Mouse (Mus musculus): ENCODE results near the gene Phpt1. TPM values are rescaled to one million over a fixed set of nuclear protein-coding genes. Genes with fewer than 3 reads are reported as not detected.

Phpt1 gene
- 31.2 and 34.4 TPM in 2 replicates for polyA plus RNA-seq (2015; fragmentation: Nextera tagmentation; extraction: Ambion mirVana)

DNA sequence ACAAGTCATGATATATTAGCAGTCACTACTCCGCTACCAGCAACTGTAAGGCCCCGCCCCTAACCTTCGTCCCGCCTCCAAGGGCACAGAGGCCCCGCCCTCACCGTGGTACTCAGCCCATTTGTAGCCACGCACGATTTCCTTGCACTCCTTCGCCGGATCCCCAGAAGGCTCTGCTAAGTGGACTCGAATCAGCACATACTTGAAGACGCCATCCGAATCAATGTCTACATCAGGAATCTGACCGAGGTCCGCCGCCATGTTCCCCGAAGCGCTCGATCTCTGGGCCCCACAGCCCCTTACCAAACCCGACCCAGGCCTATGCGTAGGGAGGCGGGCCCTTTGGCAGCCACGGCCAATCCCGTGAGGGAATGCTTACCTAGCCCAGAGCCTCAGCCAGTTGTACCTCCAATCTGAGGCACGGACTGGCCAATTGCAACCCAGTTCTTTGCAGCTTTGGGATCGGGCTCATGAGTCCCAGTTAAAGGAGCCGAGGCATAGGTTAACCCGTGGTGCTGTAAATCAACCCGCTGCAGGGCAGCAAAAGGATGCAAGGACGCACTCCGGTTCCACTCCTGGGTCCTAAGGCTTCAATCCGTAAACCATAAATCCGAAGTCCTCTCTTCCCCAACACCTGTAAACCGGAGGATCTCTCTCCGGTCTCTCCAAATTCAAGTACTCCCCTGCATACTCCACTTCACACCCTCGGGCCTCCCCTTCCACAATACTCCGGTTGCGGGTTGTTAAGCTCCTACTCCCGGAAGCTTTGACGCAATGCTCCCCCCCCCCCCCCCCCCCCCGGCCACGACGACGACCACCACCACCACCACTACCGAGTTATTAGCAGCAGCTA is at the start of gene Phpt1, which contains the start of gene Mamdc4:
Gene Phpt1, minus strand, starts transcription at position 646 of the 853 bp plus-strand sequence.
Gene Mamdc4, minus strand, starts transcription at position 267 of the 853 bp plus-strand sequence.
- no peaks in the 10 kb centered on the region for H3K36me3 ChIP-seq (ENCODE audit: control insufficient read depth, insufficient read depth)
- no peaks in the 10 kb centered on the region for H3K9me3 ChIP-seq (replicated peaks; ENCODE audit: control insufficient read depth, low read length)
- peaks cover 43% of the 10 kb centered on the region for H3K27me3 ChIP-seq (ENCODE audit: control insufficient read depth, insufficient read depth, low read depth, low read length)
- under 1% methylated on average over 42 of the region's 45 CpGs for WGBS (ENCODE audit: insufficient replicate concordance)
- H3K4me2 ChIP-seq (ENCODE audit: low read depth, low read length), result peak within 1 kb of the TSS; percentile 88
- peak within 1 kb of the TSS; percentile 65 for H3K9ac ChIP-seq (ENCODE audit: low read depth, low read length)
- peak; percentile 95 for ATAC-seq (ENCODE audit: low read depth)
- H3K4me3 ChIP-seq (ENCODE audit: low read depth, low read length), result peak within 1 kb of the TSS; percentile 72
- H3K4me1 ChIP-seq (ENCODE audit: control insufficient read depth, low read depth, low read length), result peaks cover 37% of the 10 kb centered on the region
- peak within 1 kb of the TSS; percentile 81 for H3K27ac ChIP-seq (ENCODE audit: low read length)

DNA sequence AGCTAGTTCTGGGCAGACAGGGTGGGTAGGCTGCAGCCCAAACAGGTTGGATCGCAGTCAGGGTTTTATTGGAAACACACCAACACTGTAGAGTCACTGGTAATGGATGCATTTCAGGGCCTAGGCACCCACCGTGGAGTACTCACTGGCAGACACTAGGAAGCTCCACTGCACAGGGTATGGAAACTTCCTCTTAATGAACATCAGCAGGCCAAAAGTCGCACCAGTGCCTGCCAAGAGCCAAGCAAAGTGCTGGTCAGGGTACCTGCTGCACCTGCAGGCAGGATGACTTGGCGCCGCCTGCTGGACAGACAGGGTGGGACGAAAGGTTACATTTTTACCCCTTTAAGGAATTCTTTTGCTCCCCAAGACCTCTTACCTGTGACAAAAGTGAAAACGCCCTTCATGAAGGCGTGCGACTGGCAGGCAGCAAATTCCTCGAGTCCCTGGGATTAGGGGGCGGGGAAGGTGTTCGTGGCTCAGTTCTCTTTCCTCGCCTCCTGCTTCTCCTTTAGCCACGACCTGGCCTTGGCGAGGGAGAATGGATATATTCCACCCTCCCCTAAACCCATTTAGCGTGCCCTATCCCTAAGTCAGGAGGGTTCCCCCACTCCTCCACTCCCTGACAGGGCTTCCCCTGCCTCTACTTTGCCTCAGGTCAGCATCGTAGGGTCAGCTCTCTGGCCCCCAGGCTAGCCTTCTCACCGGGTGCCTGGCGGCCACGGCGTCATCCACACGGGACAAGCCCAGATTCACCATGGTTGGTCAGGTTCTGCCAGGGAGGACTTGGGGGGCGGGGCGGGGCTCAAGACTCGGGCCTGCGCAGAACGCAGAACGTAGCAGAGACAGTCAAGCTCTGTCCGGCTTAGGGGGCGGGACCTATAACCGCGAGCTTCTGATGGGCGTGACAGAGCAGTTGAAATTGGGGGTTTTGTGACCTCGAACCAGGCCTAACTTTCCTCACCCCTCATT is 46.5 kb upstream of the Phpt1 start, which contains the start of gene Tmem141:
Gene Tmem141, minus strand, starts transcription at position 777 of the 972 bp plus-strand sequence.
- 7% methylated on average over 34 of the region's 34 CpGs for WGBS (ENCODE audit: insufficient replicate concordance)
- 0 out of 2 replicates have a peak within 1 kb of the TSS, but pooled peaks have one; percentile 22 for H3K27ac ChIP-seq (ENCODE audit: low read length)

DNA sequence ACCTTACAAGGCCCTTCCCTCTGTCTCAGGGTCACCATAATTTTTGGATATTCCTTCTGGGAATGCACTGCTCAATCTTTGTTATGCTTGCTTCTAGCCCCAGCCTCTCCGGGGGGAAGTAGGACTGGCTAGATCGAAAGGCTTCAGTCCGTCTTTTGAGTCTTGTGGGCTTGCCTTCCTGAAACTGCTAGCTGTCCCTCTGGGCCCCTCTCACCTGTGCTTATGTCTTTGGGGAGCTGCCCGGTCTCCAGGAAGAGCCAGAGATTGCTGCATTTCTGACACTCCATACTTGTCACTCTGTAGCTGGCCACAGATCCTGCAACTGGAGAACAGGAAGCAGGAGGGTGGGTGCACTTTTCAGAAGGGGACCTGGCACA is 45.8 kb upstream of the Phpt1 start:
- H3K9ac ChIP-seq (ENCODE audit: low read depth, low read length), result no peak overlapping the region
- no peak overlapping the region for H3K27ac ChIP-seq (ENCODE audit: low read length)
- 0 out of 2 replicates have a peak overlapping the region, but pooled peaks have one; percentile 71 for H3K4me2 ChIP-seq (ENCODE audit: low read depth, low read length)
- H3K4me1 ChIP-seq (ENCODE audit: control insufficient read depth, low read depth, low read length), result peaks cover 3% of the 10 kb centered on the region; the same call in 1 of the 2 replicates
- no peak for ATAC-seq (ENCODE audit: low read depth)
- 56% methylated on average over 4 of the region's 4 CpGs for WGBS (ENCODE audit: insufficient replicate concordance)
- no peak overlapping the region for H3K4me3 ChIP-seq (ENCODE audit: low read depth, low read length)
- no peaks in the 10 kb centered on the region for H3K36me3 ChIP-seq (ENCODE audit: control insufficient read depth, insufficient read depth)
- peaks cover 12% of the 10 kb centered on the region for H3K27me3 ChIP-seq (ENCODE audit: control insufficient read depth, insufficient read depth, low read depth, low read length)
- no peaks in the 10 kb centered on the region for H3K9me3 ChIP-seq (replicated peaks; ENCODE audit: control insufficient read depth, low read length)

More for the DNA sequence above, 46.5 kb upstream of the Phpt1 start, which contains the start of gene Tmem141:
- H3K4me1 ChIP-seq (ENCODE audit: control insufficient read depth, low read depth, low read length), result peaks cover 3% of the 10 kb centered on the region; the same call in 1 of the 2 replicates
- peak within 1 kb of the TSS; percentile 45; the same call in 1 of the 2 replicates for H3K9ac ChIP-seq (ENCODE audit: low read depth, low read length)
- peak; percentile 87 for ATAC-seq (ENCODE audit: low read depth)
- H3K4me2 ChIP-seq (ENCODE audit: low read depth, low read length), result peak within 1 kb of the TSS; percentile 71
- H3K4me3 ChIP-seq (ENCODE audit: low read depth, low read length), result peak within 1 kb of the TSS; percentile 57
- no peaks in the 10 kb centered on the region for H3K36me3 ChIP-seq (ENCODE audit: control insufficient read depth, insufficient read depth)
- peaks cover 6% of the 10 kb centered on the region for H3K27me3 ChIP-seq (ENCODE audit: control insufficient read depth, insufficient read depth, low read depth, low read length)
- H3K9me3 ChIP-seq (replicated peaks; ENCODE audit: control insufficient read depth, low read length), result no peaks in the 10 kb centered on the region

DNA sequence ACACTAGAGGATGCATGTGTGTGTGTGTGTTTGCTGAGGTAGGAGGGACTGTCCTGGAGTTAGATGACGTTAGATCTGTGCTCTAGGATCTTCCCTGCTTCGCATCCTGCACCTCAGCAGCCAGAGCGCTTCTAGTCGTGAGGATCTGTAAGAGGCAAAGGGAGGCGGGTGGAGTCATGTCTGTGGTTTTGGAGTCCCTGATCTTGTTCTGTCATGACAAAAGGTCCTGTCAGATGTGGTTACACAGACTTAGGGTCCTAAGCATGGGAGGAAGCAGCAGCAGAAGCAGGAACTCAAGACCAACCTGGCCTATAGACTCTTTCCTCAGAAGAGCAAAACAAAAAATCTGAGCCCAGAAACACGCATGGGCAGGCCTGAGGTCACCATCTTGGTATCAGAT is 45.4 kb upstream of the Phpt1 start:
- Histone ChIP-seq H3K36me3 (ENCODE audit: control insufficient read depth, insufficient read depth) (no peaks in the 10 kb centered on the region), H3K27me3 (ENCODE audit: control insufficient read depth, insufficient read depth, low read depth, low read length) (peaks cover 17% of the 10 kb centered on the region), H3K27ac (ENCODE audit: low read length) (no peak overlapping the region), H3K9ac (ENCODE audit: low read depth, low read length) (no peak overlapping the region), H3K4me3 (ENCODE audit: low read depth, low read length) (no peak overlapping the region), H3K4me1 (ENCODE audit: control insufficient read depth, low read depth, low read length) (peaks cover 3% of the 10 kb centered on the region; the same call in 1 of the 2 replicates), H3K9me3 (replicated peaks; ENCODE audit: control insufficient read depth, low read length) (no peaks in the 10 kb centered on the region), H3K4me2 (ENCODE audit: low read depth, low read length) (no peak overlapping the region)
- no peak for ATAC-seq (ENCODE audit: low read depth)
- 22% methylated on average over 6 of the region's 6 CpGs for WGBS (ENCODE audit: insufficient replicate concordance)

DNA sequence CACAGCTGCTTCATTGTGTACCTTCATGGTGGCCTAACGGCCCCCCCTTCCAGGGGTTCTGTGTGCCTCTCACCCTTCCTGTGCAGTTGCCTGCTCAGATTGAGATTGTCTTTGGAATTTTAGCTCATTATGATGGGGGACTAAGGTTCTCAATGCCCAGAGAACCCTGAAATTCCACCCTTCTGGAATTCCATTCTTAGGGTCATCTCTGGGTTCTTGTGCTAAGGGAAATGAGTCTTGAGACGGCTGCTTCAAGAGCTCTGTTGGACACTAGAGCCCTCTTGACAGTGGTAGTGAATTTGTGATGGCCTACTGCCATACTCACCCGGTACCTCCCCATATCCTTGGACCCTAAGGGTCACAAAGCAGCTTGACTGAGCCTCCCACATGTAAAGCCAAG is 42.6 kb upstream of the Phpt1 start, which contains the start of gene Ccdc183:
Gene Ccdc183, minus strand, starts transcription at position 101 of the 400 bp plus-strand sequence.
- Histone ChIP-seq H3K27me3 (ENCODE audit: control insufficient read depth, insufficient read depth, low read depth, low read length) (peaks cover 22% of the 10 kb centered on the region), H3K27ac (ENCODE audit: low read length) (no peak within 1 kb of the TSS), H3K4me2 (ENCODE audit: low read depth, low read length) (no peak within 1 kb of the TSS), H3K4me3 (ENCODE audit: low read depth, low read length) (no peak within 1 kb of the TSS), H3K36me3 (ENCODE audit: control insufficient read depth, insufficient read depth) (no peaks in the 10 kb centered on the region), H3K4me1 (ENCODE audit: control insufficient read depth, low read depth, low read length) (peaks cover 3% of the 10 kb centered on the region; the same call in 1 of the 2 replicates), H3K9ac (ENCODE audit: low read depth, low read length) (no peak within 1 kb of the TSS), H3K9me3 (replicated peaks; ENCODE audit: control insufficient read depth, low read length) (no peaks in the 10 kb centered on the region)
- 57% methylated on average over 3 of the region's 3 CpGs for WGBS (ENCODE audit: insufficient replicate concordance)
- no peak for ATAC-seq (ENCODE audit: low read depth)

DNA sequence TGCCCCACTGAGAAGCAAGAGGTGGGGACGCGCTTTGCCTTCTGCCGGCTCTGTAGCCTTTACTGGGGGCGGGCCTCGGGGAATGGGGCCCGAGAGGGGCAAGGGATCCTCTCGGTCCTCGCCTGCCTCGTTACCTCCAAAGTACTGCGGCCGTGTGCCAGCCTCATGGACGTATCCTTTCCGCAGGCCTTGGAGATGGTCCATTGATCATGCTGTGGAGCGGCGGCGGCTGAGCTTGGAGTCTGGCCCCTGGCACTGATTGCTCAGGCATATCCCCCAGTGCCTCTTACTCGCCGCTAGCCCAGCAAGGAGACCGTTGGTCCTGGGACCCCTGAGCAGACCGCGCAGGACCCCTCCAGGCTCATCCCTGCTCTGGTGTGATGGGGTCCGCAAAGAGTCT is 41.4 kb upstream of the Phpt1 start:
- H3K9me3 ChIP-seq (replicated peaks; ENCODE audit: control insufficient read depth, low read length), result no peaks in the 10 kb centered on the region
- 19% methylated on average over 22 of the region's 22 CpGs for WGBS (ENCODE audit: insufficient replicate concordance)
- no peak overlapping the region for H3K27ac ChIP-seq (ENCODE audit: low read length)
- no peaks in the 10 kb centered on the region; the same call in 1 of the 2 replicates for H3K4me1 ChIP-seq (ENCODE audit: control insufficient read depth, low read depth, low read length)
- peaks cover 22% of the 10 kb centered on the region for H3K27me3 ChIP-seq (ENCODE audit: control insufficient read depth, insufficient read depth, low read depth, low read length)
- H3K4me2 ChIP-seq (ENCODE audit: low read depth, low read length), result no peak overlapping the region
- no peak overlapping the region for H3K4me3 ChIP-seq (ENCODE audit: low read depth, low read length)
- no peaks in the 10 kb centered on the region for H3K36me3 ChIP-seq (ENCODE audit: control insufficient read depth, insufficient read depth)
- ATAC-seq (ENCODE audit: low read depth), result no peak
- no peak overlapping the region for H3K9ac ChIP-seq (ENCODE audit: low read depth, low read length)

DNA sequence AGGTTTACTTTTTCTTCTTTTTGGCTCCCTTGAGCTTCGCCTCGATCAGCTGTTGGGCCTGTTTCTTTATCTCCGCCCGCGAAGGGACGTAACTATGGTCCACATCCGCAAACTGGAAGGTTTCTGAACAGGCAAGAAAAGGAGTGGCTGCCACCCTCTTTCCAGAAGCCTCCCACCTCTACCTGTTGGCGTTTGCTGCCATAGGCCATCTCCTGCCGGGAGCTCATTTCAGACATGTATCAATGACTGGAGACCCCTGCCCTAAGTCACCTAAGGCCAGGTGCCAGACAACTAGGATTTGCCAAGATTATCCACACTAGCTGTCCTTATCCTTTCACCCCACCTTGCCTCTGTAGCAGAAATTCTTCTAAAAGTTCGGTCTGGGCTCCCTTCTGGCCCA is 33.6 kb upstream of the Phpt1 start:
- Histone ChIP-seq H3K4me3 (ENCODE audit: low read depth, low read length) (peak overlapping the region; percentile 85), H3K4me2 (ENCODE audit: low read depth, low read length) (peak overlapping the region; percentile 78), H3K27ac (ENCODE audit: low read length) (0 out of 2 replicates have a peak overlapping the region, but pooled peaks have one; percentile 30), H3K9ac (ENCODE audit: low read depth, low read length) (peak overlapping the region; percentile 90), H3K27me3 (ENCODE audit: control insufficient read depth, insufficient read depth, low read depth, low read length) (no peaks in the 10 kb centered on the region), H3K4me1 (ENCODE audit: control insufficient read depth, low read depth, low read length) (peaks cover 21% of the 10 kb centered on the region), H3K36me3 (ENCODE audit: control insufficient read depth, insufficient read depth) (no peaks in the 10 kb centered on the region), H3K9me3 (replicated peaks; ENCODE audit: control insufficient read depth, low read length) (no peaks in the 10 kb centered on the region)
- 0 out of 2 replicates have a peak, but pooled peaks have one; percentile 1 for ATAC-seq (ENCODE audit: low read depth)
- WGBS (ENCODE audit: insufficient replicate concordance), result 51% methylated on average over 10 of the region's 10 CpGs
